Mouse (Mus musculus) forebrain, embryonic 12.5 days (tissue): ENCODE results near the gene Krt76. TPM values are rescaled to one million over a fixed set of nuclear protein-coding genes. Genes with fewer than 3 reads are reported as not detected.

Experiments used
- ATAC-seq: fragments of 200-750 bp; cut with Nextera tagmentation; 2 replicates; pipeline ENCODE4 v1.8.0; 2017; ENCODE audit warnings: moderate TSS enrichment; ENCODE audit not compliant: low FRiP score
- H3K27ac ChIP-seq: fragments of 300-500 bp; sonication (generic); 2 replicates; pipeline ENCODE4 v1.5.1; 2016; ENCODE audit warnings: mild to moderate bottlenecking
- H3K27me3 ChIP-seq: fragments of 300-500 bp; sonication (generic); 2 replicates; pipeline ENCODE4 v1.6.1; 2016; ENCODE audit warnings: mild to moderate bottlenecking
- H3K36me3 ChIP-seq: fragments of 300-500 bp; sonication (generic); replicated peaks from 2 replicates; pipeline ENCODE4 v1.6.1; 2016; ENCODE audit warnings: mild to moderate bottlenecking
- H3K4me1 ChIP-seq: fragments of 300-500 bp; sonication (generic); 2 replicates; pipeline ENCODE4 v1.6.1; 2016
- H3K4me2 ChIP-seq: fragments of 300-500 bp; sonication (generic); 2 replicates; pipeline ENCODE4 v1.6.1; 2016; ENCODE audit warnings: mild to moderate bottlenecking, moderate library complexity
- H3K4me3 ChIP-seq: fragments of 300-500 bp; sonication (generic); replicated peaks from 2 replicates; pipeline ENCODE4 v1.5.1; 2016; ENCODE audit warnings: mild to moderate bottlenecking
- H3K9ac ChIP-seq: fragments of 300-500 bp; sonication (generic); 2 replicates; pipeline ENCODE4 v1.6.1; 2016; ENCODE audit warnings: mild to moderate bottlenecking
- H3K9me3 ChIP-seq: fragments of 300-500 bp; sonication (generic); 2 replicates; pipeline ENCODE4 v1.6.1; 2016
- WGBS: fragments of 180-500 bp; shearing (Covaris S2); methylation state at CpG from one replicate; pipeline ENCODE4 v1.1.7; 2016; 5-methylcytosine and 5-hydroxymethylcytosine counted together
- polyA plus RNA-seq: library from polyadenylated mRNA; unstranded; fragments of >200 nt; fragmentation: Nextera tagmentation; extraction: Ambion mirVana; gene quantifications from 2 replicates; pipeline ENCODE4 v1.2.1, GENCODE M21; 2016

Gene Krt76
- polyA plus RNA-seq = not detected in 2 replicates

- Histone ChIP-seq H3K36me3 (no peaks in the 10 kb centered on the region), H3K9me3 (no peaks in the 10 kb centered on the region), H3K4me1 (no peaks in the 10 kb centered on the region), H3K27me3 (0 out of 2 replicates have a peak, but pooled peaks cover 3% of the 10 kb centered on the region), H3K9ac (no peak within 1 kb of the TSS), H3K4me2 (no peak within 1 kb of the TSS), H3K27ac (no peak within 1 kb of the TSS), H3K4me3 (no peak within 1 kb of the TSS)
- 56% methylated on average over 4 of the region's 4 CpGs for WGBS
- ATAC-seq = no peak
Observed at GRCm38 (mm10) chr15:101892820-101893219, at the start of gene Krt76. Gene Krt76, minus strand, starts transcription at chr15:101892920.

- Histone ChIP-seq H3K4me2 (no peak overlapping the region), H3K27ac (no peak overlapping the region), H3K9me3 (no peaks in the 10 kb centered on the region), H3K4me3 (no peak overlapping the region), H3K4me1 (no peaks in the 10 kb centered on the region), H3K9ac (no peak overlapping the region), H3K36me3 (no peaks in the 10 kb centered on the region), H3K27me3 (no peaks in the 10 kb centered on the region)
- WGBS = 80% methylated on average over 8 of the region's 8 CpGs
- ATAC-seq = no peak
Observed at GRCm38 (mm10) chr15:101941948-101942347, 49.2 kb upstream of the Krt76 start.

DNA sequence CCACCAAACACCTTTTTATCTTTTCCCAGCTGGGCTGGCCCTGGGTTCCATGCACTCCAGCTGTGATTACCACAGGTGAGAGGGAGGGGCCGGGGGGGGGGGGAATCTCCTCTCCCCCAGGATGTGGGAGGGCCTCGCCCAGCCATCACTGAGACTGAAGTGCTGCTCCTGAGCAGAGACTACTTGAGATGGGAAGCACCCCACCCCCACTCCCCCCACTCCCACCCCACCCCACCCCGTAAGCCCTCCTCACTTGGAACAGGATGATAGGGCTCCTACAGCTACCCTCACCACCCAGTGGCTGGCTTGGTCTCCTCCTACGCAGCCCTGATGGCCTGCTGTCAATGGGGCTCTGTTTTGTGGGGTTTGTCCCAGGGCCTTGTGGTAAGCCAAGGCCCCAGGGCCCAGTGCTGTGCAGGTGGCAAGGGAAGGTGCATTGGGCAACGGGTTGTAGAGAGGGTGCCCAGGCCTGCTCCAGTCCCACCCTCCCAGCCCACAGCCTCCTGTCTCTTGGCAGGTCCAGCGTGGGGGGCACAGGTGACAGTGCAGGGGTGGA, 47.6 kb upstream of the Krt76 start, which contains the start of gene Krt79:
Krt79 (minus strand) TSS at position 51 of the 556 bp plus-strand sequence.
- no peak for ATAC-seq
- Histone ChIP-seq H3K27me3 (no peaks in the 10 kb centered on the region), H3K4me3 (no peak within 1 kb of the TSS), H3K4me1 (no peaks in the 10 kb centered on the region), H3K9ac (no peak within 1 kb of the TSS), H3K27ac (no peak within 1 kb of the TSS), H3K4me2 (no peak within 1 kb of the TSS), H3K36me3 (no peaks in the 10 kb centered on the region), H3K9me3 (no peaks in the 10 kb centered on the region)
- 65% methylated on average over 6 of the region's 6 CpGs for WGBS

DNA sequence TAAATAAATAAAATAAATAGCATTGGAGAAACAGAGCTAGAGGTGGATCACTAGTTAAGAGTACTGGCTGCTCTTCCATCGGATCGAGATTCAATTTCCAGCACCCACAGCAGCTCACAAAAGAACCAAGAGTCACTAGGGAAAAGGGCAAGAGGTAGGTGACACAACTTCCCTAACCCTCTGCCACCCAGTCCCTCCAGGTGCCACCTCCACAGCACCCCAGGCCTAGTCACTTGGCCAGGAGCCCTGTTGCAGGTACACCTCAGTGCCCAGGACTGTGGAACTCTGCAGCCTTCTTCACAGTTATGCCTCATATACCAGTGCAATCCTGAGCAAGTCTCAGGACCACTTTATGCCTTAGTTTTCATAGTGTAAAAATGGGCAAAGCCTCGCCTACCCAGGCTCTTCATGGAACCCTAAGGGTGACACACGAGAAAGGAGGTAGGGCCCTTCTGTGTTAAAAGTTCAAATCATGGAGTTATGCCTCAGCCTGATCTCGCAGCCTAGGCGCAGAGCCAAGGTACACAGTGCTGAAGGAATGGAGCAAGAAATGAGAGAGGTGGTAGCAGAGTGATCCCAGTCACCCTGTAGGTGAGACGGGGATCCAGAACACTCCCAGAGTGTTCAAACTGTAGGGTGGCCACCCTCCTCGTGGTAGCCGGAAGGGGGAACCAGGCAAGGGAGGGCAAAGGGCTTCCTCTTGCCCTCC, 46.0 kb upstream of the Krt76 start:
- Histone ChIP-seq H3K4me2 (no peak overlapping the region), H3K4me3 (no peak overlapping the region), H3K9ac (no peak overlapping the region), H3K36me3 (no peaks in the 10 kb centered on the region), H3K27me3 (no peaks in the 10 kb centered on the region), H3K4me1 (no peaks in the 10 kb centered on the region), H3K9me3 (no peaks in the 10 kb centered on the region), H3K27ac (no peak overlapping the region)
- WGBS = 87% methylated on average over 9 of the region's 9 CpGs
- no peak for ATAC-seq

DNA sequence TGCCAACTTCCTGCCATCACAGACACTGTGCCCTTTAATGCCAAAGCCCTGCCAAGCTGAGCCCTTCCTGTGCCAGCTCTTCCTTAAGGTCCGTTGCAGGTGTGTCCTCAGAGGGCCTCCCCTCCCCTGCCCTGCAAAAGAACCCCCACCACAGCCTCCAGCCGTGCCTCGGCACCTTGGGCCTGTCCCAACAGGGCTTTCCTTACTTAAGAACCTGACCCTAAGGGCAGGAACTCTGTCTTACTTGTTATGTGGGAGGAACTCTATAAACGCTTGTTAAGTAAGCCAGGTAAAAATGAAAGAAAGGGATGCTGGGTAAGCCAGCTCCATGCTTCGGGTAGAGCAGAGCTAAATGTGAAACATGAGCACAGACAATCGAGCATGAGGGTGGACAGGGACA, 40.3 kb upstream of the Krt76 start:
- Histone ChIP-seq H3K27me3 (peaks cover 36% of the 10 kb centered on the region), H3K9ac (no peak overlapping the region), H3K9me3 (no peaks in the 10 kb centered on the region), H3K4me2 (no peak overlapping the region), H3K4me1 (peaks cover 10% of the 10 kb centered on the region), H3K36me3 (no peaks in the 10 kb centered on the region), H3K27ac (no peak overlapping the region), H3K4me3 (no peak overlapping the region)
- 79% methylated on average over 6 of the region's 6 CpGs for WGBS
- no peak for ATAC-seq

GRCm38 (mm10) chr15:101929666-101930065, 36.9 kb upstream of the Krt76 start:
- H3K4me1 ChIP-seq = peaks cover 10% of the 10 kb centered on the region
- peak overlapping the region; percentile 22 for H3K4me3 ChIP-seq
- 4% methylated on average over 17 of the region's 17 CpGs for WGBS
- H3K9ac ChIP-seq = 0 out of 2 replicates have a peak overlapping the region, but pooled peaks have one; percentile 21
- H3K4me2 ChIP-seq = peak overlapping the region; percentile 48
- no peaks in the 10 kb centered on the region for H3K36me3 ChIP-seq
- no peaks in the 10 kb centered on the region for H3K9me3 ChIP-seq
- H3K27ac ChIP-seq = no peak overlapping the region
- peaks cover 36% of the 10 kb centered on the region for H3K27me3 ChIP-seq
- ATAC-seq = no peak

- Histone ChIP-seq H3K27me3 (peaks cover 36% of the 10 kb centered on the region), H3K4me3 (no peak overlapping the region), H3K4me1 (peaks cover 10% of the 10 kb centered on the region), H3K9me3 (no peaks in the 10 kb centered on the region), H3K4me2 (peak overlapping the region; percentile 48; the same call in 1 of the 2 replicates), H3K36me3 (no peaks in the 10 kb centered on the region), H3K9ac (no peak overlapping the region), H3K27ac (no peak overlapping the region)
- 24% methylated on average over 9 of the region's 9 CpGs for WGBS
- no peak for ATAC-seq
Observed at GRCm38 (mm10) chr15:101929087-101929486, 36.4 kb upstream of the Krt76 start.

GRCm38 (mm10) chr15:101927340-101928080, 34.8 kb upstream of the Krt76 start:
- no peaks in the 10 kb centered on the region for H3K9me3 ChIP-seq
- H3K27ac ChIP-seq = no peak overlapping the region
- WGBS = 69% methylated on average over 12 of the region's 12 CpGs
- no peak overlapping the region for H3K4me2 ChIP-seq
- no peak overlapping the region for H3K9ac ChIP-seq
- H3K36me3 ChIP-seq = no peaks in the 10 kb centered on the region
- ATAC-seq = no peak
- H3K27me3 ChIP-seq = peaks cover 36% of the 10 kb centered on the region
- H3K4me1 ChIP-seq = peaks cover 10% of the 10 kb centered on the region
- H3K4me3 ChIP-seq = no peak overlapping the region

DNA sequence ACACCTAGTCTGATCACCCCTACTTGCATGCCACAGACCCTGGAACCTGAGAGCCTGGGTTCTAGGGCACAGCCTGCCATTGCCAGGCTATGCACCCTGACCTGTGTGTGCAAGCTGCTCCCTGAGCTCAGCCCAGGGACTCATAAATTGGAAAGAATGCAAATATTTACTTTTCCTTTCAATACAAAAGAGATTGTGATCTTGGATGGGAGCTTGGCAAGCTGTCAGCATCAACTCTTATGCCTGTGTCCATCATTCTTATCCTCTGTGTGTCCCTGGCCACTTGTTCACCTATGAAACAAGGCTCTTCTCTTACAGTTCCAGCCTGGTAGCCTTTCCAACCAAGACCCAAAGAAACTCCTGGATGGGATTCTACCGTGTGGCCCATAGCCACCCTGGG, 32.3 kb upstream of the Krt76 start:
- Histone ChIP-seq H3K27me3 (peaks cover 16% of the 10 kb centered on the region), H3K27ac (no peak overlapping the region), H3K9me3 (no peaks in the 10 kb centered on the region), H3K9ac (no peak overlapping the region), H3K4me1 (peaks cover 9% of the 10 kb centered on the region), H3K4me3 (no peak overlapping the region), H3K4me2 (no peak overlapping the region), H3K36me3 (no peaks in the 10 kb centered on the region)
- 93% methylated on average over 1 of the region's 1 CpGs for WGBS
- no peak for ATAC-seq

DNA sequence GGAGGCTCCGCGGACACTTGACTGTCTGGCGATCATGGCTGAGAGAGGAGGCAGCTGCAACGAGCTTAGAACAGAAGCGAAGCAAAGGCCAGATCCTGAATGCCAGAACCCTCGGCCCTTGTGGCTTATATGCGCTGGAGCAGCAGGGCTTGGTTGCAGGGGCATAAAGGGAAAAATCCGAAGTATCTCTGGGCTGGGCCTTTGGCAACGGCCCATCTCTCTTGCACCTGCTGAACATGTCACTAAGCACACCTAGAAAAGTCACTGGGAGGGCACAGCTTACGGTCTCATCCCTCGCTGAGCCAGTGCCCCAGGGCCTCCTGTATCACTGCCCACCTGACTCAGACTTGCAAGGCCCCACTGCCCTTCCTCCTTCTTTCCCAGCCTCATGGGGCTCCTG, 31.9 kb upstream of the Krt76 start, which contains the start of gene Krt4:
Krt4 (minus strand) TSS at position 101 of the 400 bp plus-strand sequence.
- WGBS = 79% methylated on average over 11 of the region's 11 CpGs
- H3K9me3 ChIP-seq = no peaks in the 10 kb centered on the region
- H3K36me3 ChIP-seq = no peaks in the 10 kb centered on the region
- H3K27ac ChIP-seq = no peak within 1 kb of the TSS
- H3K9ac ChIP-seq = no peak within 1 kb of the TSS
- H3K4me1 ChIP-seq = peaks cover 5% of the 10 kb centered on the region
- H3K4me2 ChIP-seq = no peak within 1 kb of the TSS
- peaks cover 12% of the 10 kb centered on the region for H3K27me3 ChIP-seq
- no peak within 1 kb of the TSS for H3K4me3 ChIP-seq
- no peak for ATAC-seq

- no peak for ATAC-seq
- H3K4me3 ChIP-seq = no peak overlapping the region
- H3K4me1 ChIP-seq = no peaks in the 10 kb centered on the region
- no peak overlapping the region for H3K27ac ChIP-seq
- H3K9ac ChIP-seq = no peak overlapping the region
- H3K9me3 ChIP-seq = no peaks in the 10 kb centered on the region
- 97% methylated on average over 2 of the region's 2 CpGs for WGBS
- H3K27me3 ChIP-seq = no peaks in the 10 kb centered on the region; the same call in 1 of the 2 replicates
- H3K4me2 ChIP-seq = no peak overlapping the region
- H3K36me3 ChIP-seq = no peaks in the 10 kb centered on the region
Observed at GRCm38 (mm10) chr15:101922296-101922695, 29.6 kb upstream of the Krt76 start.

- no peaks in the 10 kb centered on the region for H3K4me1 ChIP-seq
- WGBS = 75% methylated on average over 2 of the region's 2 CpGs
- no peak overlapping the region for H3K4me2 ChIP-seq
- ATAC-seq = no peak
- no peak overlapping the region for H3K27ac ChIP-seq
- H3K9ac ChIP-seq = no peak overlapping the region
- no peaks in the 10 kb centered on the region for H3K36me3 ChIP-seq
- H3K4me3 ChIP-seq = no peak overlapping the region
- no peaks in the 10 kb centered on the region for H3K9me3 ChIP-seq
- no peaks in the 10 kb centered on the region; the same call in 1 of the 2 replicates for H3K27me3 ChIP-seq
Observed at GRCm38 (mm10) chr15:101916072-101916471, 23.4 kb upstream of the Krt76 start.
